Mouse (Mus musculus) thymus, postnatal 10 days (tissue): ENCODE data around the gene Lrrtm4.

Experiments
- DNase-seq, 2 experiments: peaks; one replicate each; pipeline ENCODE4 v3.0.0; 2021; ENCODE audit warnings: low spot score in 2 of 2

Gene Lrrtm4

DNA sequence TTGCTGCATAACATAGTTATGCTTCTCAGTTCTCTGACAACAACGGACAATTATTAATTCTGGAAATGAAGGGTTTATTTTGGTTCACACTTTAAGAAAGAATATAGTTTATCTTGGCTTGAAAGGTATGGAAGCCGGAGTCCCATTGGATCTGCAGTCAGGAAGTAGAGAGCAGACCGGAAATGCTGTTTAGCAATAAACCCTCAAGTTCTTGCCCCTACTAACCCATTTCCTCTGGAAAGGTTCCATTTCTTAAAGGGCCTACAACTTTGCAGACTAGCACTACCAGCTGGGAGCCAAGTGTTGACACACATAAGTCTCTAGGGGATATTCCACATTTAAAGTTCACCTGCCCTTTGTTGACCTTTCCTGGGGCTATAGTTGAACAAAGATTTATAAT is 309.7 kb downstream of the Lrrtm4 start:
- no peak for DNase-seq

DNA sequence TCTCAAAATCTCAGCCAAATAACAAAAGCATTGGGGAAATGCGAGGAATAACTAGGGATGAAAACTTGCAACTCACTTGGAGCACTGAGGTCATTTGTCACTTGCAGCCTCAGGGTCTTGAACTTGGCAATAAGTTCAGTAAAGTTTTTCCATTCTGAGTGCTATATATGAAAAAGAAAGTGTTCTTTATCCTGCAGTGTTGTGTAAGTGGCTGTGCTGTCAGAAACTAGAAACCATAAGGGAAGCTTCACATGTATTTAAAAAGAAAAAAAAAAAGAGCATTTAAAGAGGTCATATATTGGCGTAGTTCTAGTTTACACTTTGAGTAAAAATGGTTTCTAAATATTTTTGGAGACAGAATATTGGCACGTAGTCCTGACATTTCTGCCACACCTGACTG is 313.1 kb downstream of the Lrrtm4 start:
- no peak for DNase-seq

DNA sequence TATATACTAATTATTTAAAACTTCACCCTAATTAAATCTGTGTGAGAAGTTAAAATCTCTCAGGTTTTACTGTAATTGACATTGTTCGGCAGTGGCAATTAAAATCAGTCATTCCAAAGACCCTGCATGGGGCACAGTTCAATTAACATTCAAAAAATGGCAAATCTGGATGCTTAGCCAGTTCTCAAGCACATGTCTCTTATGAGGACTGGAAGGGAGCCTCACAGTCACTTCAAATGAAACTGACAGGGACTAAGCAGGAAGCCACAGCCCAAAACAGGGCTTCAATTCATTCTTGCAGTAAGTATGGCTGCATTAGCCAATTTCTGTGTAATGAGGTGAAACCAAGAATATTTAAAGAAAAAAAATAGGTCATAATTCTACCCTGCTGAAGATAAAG is 333.6 kb downstream of the Lrrtm4 start:
- no peak for DNase-seq

DNA sequence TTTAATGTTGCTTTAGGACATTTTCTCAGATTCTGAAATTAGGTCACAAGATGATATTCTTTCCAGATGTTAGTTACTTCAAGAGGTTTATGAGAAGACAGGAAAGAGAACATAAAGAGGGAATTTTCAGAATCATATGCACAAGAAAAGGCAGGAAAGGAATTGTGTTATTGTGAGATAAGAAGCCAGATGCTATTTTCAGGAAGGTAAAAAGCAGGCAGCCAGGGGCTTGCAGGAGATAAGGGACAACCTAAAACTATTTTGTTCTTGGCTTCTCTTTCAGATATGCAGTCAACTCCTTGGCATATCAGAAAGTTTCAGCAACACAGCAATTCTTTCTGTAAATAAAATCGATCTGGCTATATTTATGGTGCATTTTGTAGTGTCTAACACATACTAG is 338.4 kb downstream of the Lrrtm4 start:
- no peak for DNase-seq

DNA sequence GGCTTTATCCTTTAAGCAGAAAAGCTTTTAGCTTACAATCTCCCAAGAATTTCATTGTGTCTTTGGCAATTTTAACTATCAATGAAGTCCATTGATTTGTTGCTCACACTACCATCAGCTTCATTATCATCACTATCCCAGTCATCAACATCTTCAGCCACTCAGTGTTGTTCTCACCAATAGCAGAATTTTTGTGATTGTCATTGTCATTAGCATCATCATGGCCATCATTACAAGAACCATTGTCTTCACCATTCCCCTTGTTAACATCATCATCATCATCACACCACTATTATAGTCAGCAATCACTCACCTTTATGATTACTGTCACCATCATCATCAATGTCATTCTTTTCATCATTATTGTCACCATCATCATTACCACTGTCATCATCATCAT is 344.9 kb downstream of the Lrrtm4 start:
- DNase-seq: no peak

DNA sequence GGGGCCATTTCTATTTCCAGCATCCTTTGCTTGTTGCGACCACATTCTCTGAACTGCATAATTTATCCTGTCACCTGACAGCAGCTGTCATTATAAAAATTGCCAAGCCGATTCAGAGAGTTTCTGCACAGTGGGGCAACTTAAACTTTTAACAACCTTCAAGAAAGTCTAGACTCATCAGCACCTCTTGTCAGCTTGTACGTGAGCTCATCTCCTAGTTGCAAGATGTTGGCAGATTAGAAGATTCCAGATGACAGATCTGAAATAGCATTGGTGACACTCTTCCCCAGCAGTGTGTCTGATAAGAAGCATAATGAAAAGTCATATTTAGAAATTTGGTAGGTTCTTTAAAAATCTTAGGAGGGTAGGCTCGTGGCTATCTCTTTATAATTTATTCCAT is 347.9 kb downstream of the Lrrtm4 start:
- DNase-seq: no peak

DNA sequence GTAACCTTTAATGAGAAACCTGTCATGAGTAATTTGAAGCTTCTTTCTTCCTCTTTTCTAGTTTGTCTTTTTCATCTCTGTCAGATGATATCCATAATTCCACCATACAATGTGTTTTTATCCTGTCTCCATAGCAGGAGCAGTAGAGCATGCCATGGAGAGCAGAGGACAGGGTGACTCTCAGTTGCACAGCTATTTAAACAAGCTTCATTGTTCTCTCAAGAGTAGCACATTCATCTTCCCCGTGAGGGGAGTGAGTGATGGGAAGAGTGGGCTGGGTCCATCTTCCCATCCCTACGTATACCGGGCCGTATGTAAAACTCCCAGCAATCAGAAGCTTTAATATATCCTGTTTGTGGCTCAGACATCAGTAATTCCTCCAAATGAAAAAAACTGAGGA is 370.9 kb downstream of the Lrrtm4 start:
- no peak for DNase-seq

DNA sequence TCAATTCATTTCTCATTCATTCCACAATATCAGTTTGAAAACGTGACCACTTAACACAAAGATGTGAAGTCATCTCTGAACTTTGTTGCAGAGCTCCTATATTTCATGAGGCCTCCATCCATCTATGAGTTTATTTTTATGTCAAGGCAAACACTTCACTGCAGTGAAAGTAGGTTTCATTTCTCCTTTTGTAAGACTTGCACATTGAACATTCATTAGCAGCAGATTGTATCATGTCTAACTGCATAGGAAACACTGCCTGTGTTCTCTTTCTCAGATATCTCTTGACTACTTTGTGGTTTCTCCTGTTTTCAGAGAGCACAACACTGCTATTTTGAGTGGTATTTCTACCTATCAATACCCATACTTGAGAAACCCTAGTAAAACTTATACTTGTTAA is 388.1 kb downstream of the Lrrtm4 start:
- no peak for DNase-seq

DNA sequence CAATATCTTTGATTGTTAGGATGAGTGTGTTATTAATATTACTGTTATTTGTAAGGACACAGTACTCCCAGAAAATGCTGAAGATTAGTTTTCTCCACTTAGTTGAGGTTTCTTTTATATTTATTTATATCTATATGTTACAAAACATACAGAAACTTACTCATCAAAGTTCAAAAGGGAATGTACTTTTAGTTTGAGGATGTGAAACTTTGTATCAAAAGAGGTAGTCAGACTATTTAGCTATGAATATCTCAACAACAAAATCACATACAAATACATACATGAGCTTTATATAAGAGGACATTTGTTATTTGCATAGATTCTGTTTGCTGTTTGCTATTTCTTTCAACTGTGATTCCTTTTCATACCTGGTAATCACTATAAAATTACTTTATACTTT is 421.5 kb downstream of the Lrrtm4 start:
- DNase-seq: no peak

DNA sequence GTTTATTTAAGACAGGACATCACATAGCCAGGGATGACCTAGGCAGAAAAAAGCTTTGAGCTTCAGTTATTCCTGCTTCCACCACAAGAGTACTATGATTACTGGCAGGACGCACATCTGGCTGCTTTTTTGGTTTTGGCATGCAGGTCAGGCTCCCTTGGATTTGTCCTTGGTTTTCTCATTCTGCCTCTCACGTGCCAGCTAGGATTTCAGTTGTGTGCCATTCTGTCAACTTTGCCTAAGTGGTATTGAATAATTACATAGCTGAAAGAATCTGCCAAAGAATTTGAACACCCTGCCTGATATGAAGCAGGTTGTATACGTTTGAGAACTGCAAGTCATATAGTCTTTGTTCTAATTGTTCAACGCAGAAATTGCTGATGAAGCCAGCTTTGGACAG is 451.9 kb downstream of the Lrrtm4 start:
- no peak for DNase-seq

DNA sequence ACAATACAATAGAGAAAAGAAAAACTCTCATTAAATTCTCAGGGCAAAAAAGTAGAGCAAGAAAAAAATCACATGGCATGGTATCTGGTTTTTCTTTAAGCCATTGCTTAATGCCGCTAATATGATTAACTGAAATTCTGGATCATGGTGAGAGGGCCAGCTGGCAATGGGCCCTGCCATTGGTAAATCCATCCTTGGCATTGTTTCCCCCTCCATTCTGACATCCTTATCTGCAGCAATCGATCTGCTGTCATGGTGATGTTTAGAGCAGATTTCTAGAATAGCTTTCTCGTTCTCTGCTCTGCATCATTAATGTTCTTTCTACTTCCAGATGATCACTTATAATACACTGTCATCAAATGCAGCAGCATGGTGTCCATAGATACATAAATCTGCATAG is 457.5 kb downstream of the Lrrtm4 start:
- no peak for DNase-seq

DNA sequence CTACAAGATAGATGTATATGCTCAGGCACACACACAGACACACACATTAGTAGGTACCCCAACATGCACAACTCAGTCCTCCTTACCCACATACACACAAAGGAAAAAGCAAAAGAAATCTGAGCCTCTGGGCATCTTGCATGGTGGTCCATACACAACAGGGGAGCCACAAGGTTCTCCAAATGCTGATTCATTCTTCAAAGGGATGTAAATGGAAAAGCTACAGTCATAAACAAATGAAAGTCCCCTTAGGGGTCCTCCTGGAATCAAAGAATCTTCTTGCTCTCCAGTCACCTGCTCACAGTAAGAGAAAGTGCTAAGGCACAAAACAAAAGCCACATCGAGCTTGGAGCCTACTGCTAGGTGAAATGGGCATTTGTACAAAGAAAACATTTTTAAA is 526.3 kb downstream of the Lrrtm4 start:
- DNase-seq: no peak

DNA sequence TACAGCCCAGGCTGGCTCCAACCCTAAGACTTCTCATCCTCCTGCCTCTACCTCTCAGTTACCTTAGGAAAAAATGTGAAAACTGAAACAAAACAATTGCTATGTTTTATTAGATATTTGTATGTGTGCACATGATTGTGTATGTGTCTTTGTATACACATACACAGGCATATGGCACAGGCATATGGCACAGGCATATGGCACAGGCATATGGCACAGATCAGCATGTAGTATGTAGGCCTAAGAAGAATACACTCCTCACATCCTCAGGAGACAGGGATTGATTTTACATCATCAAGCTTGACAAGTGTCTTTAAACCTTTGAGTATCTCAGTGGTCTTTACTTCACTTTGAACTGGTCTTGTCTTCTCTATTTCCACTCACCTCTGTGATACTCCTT is 531.2 kb downstream of the Lrrtm4 start:
- no peak for DNase-seq

DNA sequence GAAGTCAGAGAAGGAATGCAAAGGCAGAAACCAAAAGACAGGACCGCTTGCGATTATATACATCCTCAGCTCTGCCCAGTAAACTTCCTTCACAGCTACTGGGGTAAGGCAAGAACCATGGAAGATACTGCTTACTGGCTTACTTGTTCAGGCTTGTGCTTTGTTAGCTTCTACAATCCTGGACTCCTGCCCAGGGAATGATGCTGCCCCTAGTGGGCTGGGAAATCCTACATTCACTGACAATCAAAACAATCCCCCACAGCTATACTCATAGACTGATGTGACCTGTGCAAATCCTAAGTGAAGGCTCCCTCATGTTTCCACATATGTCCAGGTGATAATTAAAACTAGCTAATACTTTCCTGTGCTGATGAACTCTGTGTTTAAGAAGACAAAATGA is 534.7 kb downstream of the Lrrtm4 start:
- no peak for DNase-seq

DNA sequence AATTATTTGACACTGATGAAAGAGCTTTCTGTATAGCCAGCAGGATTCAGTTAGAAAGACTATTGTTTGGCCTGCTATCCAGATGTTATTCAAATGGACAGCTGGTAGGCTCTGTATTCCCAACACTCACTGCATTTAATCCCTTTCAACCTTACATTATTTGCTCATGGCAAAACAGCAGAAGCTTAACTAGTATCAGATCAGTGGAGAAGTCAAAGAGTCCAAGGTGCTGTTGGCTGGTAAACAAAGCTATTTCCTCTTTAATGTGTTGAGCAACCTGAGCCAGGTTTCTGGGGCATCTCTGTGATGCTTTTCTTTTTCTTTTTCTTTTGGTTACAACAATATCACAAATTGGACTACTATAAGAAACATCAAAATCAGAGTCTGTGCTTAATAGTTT is 536.3 kb downstream of the Lrrtm4 start:
- no peak for DNase-seq

DNA sequence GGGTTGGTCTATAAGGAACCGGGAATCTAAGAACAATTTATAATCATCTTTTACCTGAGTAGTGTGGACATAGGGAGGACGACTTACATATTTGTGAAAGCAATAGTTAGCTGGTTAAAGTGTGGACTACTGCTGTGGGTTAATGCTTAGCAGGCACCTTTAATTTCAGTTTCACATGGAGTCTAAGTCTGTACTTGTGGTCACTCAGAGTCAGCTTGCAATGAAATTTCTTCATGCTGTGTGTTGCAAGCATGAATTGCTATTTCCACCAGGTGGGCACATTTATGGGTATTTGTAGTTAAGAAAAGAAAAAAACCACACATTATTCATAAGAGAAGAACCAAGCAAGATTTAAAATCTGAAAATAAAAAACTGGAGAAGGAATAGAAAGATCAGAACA is 558.5 kb downstream of the Lrrtm4 start:
- no peak for DNase-seq

DNA sequence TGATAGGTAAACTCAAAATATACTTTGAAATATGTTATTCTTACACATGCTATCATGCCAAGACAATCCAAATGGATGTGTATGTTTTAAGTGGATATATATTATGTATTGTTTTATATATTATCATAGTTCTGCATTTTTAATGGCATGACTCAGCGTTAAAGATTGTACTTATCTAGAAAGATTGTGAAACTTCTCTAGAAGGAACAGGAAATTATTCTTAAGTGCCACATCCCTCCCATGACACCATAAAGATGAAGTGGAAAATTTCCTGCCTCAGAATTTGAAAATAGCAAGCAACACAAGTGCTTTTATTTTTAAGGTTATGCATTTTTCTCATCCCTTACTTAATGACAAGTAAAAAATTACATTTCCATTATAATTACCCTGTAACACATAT is 563.5 kb downstream of the Lrrtm4 start:
- no peak for DNase-seq

DNA sequence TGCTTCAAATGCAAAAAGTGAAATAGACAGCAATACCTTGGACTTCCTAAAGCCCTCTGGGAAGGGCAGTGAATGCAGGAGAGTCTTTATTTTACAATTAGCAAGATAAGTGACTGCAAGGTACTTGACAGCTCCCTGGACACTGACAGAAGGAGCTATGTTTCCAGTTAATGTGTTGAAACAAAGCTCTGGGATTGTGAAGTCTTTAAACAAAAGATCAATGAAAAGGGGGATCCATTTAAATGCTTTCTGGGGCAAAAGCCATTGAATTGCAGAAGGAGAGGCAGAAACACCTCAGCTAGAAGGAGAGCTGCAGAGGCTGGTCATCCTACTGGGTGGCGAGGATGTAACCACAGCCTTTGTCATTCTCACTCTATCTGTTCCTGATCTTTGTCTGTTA is 571.1 kb downstream of the Lrrtm4 start:
- no peak for DNase-seq

DNA sequence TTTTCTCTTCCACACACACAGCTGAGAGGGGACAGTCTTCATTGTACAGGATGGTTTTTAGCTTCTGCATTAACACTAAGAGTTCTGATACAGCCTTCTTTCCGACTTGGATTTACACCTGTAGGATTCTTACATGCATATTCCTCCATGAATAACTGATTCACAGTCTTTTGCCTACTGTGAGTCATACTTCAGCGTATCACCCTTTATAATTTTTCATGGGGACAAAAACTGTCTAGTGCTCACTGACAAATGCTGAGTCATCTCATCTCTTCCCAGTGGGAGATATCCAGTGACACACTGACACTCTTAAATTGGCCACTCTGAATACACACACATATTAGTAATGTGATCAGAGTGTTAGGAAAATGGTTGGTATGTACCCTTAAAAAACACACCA is 600.8 kb downstream of the Lrrtm4 start:
- DNase-seq: no peak

DNA sequence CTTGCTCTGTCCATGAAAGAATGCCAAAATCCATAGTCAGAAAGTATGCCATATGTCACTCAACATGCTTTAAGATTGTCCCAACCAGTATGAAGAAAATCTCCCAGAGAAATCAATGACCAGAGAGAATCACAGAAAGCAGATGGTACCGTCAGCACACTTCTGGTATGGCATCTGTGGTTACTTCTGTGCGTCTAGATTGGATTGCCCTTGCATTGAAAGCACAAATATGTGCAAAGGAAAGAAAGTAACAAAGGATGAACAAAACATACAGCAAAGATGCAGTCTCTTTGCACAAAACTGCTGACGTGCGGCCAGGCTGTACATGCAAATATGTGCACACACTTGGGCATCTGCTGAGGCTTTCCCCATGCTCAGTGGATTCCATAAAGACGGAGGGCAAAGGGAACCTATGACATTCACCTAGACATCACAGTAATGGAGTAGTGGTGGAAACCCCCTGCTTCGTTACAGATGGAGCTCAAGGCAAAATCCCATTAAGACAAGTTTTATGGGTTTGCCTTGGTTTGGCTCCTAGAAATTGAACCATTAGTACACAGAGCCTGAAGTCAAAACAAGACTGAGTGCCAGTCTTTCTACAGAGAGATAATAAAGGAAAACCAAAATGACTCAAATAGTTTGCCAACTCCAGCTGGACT is 604.1 kb downstream of the Lrrtm4 start:
- DNase-seq: no peak

DNA sequence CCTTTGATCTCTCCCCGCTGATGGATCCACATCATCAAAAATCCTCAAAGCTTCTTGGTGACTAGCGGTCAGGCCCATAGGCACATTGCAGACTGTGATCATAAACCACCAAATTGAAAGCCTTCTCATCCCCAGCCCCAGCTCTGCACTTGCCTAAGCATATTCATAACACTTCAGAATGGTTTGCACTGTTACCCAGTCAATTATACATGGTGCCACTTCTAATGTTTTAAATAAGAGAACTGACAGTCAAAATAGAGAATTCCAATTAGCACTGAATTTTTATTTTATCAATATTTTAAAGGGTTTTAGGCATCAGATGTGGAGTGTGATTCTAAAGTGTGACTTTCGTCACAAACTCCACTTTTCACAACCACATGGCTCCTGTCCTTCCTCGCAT is 606.8 kb downstream of the Lrrtm4 start:
- no peak for DNase-seq

DNA sequence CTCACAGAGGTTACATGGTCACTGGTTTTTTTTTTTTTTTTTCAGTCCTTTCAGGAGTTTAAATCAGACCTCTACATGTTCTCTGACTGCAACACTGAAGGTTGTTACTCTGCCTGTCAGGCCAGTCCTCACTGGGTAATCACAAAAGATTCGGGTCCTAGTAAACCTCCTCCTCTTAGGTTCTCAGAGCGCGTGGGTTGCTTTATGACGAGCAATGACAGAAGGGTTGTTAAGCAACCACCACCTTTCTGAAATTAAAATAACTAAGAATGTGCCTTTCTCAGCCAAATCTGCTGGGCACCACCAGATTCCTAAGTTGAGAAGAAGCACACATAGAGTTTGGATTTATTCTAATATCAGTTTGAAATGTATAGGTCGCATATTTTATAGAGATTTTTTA is 644.1 kb downstream of the Lrrtm4 start:
- DNase-seq: no peak

DNA sequence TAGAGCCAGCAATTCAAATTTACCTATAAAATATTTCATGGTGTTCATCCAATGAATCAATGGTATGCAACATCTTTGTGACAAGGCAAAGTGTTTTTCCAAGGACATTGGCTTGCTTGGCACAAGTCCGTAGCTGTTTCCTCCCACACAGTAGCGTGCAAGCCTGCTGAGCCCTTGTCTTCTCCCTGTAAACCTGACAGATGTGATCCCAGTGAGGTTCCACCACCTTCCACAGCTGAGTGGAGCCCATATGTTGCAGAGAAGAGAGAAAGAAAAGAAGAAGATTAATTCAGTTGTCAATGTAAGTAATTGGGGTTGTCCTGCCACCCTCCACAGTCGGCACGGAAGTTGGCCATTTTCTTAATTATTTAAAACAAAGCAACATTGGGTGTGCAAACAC is 645.4 kb downstream of the Lrrtm4 start:
- no peak for DNase-seq

DNA sequence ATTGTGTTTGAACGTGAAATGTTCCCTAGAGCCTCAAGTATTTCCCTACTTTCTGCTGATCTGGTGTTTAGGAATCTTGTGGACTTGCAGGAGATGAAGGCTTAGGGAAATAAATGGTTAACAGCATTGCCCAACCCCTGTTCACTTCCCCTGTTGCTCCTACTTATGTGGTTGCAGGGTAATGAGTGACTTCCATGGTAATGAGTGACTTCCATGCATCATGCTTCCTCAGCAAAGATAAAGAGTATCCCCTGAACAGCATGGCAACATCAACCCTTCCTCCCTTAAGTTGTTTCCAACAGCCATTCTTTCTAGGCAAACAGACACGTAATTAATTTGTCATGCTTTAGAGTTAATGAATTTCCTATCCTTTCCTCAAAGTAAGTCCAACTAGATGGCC is 685.5 kb downstream of the Lrrtm4 start:
- DNase-seq: no peak

DNA sequence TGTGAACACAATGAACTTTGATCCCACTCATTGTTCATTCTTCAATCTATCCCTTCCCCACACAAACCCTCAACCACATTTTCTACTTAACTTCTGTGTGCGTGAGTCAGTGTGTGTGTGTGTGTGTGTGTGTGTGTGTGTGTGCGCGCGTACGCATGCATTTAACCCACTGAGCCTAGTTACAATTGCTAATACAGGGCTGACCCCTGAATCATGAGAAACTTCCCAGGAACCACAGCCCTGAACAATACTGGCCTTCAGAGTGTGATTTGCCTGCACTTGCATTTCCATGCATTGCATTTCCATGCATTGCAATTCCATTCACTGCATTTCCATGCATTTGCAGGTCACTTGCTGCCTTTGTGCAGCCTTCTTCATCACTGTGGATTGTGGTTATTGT is 701.8 kb downstream of the Lrrtm4 start:
- no peak for DNase-seq
